Mouse (Mus musculus) gonadal fat pad, adult 2 months (tissue): ENCODE results near the gene Myd88. TPM values are rescaled to one million over a fixed set of nuclear protein-coding genes. Genes with fewer than 3 reads are reported as not detected.

Experiments
- DNase-seq: peaks from one replicate; pipeline ENCODE4 v3.0.0-alpha.2; 2012; ENCODE audit warnings: low read depth
- polyA plus RNA-seq: library from polyadenylated mRNA; depleted of rRNA; stranded (reverse); fragments of >200 nt; gene quantifications from 2 replicates; pipeline ENCODE4 v1.2.3, GENCODE M21; 2012

The Myd88 gene
- polyA plus RNA-seq, 1 experiment = 33.9 TPM

GRCm38 (mm10) chr9:119340212-119340580, 1.0 kb downstream of the Myd88 start:
- no peak for DNase-seq

- no peak for DNase-seq
Observed at GRCm38 (mm10) chr9:119339558-119340211, 1.5 kb downstream of the Myd88 start, which contains the start of gene Acaa1a. Gene Acaa1a, plus strand, starts transcription at chr9:119339676.

DNA sequence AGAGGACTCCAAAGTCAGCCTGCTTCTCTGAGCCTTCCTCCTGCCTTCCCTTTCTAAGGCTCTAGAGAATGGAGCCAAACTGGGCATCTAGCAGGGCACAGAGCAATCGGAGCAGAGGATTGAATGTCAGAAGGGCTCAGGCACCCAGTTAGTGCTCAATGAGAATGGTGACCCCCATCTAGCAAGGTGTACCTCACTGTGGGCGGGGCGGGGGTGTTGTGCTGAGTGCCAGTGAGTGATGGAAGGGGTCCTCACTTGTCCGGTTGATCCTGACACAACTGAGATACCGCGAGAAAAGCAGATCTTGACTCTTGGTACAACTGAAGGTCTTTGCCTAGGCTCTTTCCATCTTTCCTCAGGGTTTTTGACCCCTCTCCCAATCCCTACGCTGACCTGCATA, 2.1 kb downstream of the Myd88 start:
- DNase-seq = no peak

DNA sequence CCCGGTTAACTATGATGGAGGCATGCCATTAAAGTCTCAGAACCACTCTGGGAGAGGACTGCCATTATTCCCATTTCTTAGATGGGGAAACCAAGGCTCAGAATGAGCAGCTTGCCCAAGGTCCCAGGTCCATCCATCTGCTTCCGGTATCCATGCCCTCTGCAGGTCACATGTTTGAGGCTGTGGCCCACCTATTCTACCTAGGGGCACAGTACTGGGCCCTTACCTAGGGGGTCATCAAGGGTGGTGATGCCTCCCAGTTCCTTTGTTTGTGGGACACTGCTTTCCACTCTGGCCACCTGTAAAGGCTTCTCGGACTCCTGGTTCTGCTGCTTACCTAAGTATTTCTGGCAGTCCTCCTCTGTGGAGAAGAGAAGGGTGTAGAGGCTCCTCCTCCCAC, 2.9 kb downstream of the Myd88 start:
- no peak for DNase-seq

- DNase-seq = no peak
Observed at GRCm38 (mm10) chr9:119337842-119338241, 3.4 kb downstream of the Myd88 start.

DNA sequence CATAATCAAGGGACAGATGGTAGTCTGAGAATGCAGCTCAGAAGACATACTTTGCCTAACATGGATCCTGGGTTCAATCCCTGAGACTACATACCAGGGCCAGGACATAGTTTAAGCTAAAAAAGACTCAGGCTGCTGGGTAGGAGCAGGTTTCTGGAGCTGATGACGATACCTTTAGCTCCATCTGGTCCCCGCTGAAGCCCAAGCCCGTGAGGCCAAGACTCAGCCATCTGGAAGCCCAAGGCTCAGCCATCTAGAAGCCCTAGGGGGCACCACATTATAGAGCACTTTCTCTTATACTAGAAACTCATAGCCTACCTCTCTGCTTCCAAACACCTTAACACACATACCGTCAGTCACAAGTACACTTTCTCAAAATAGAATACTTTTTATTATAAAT, 5.6 kb downstream of the Myd88 start:
- DNase-seq = no peak

GRCm38 (mm10) chr9:119334834-119335233, 6.4 kb downstream of the Myd88 start:
- no peak for DNase-seq

DNA sequence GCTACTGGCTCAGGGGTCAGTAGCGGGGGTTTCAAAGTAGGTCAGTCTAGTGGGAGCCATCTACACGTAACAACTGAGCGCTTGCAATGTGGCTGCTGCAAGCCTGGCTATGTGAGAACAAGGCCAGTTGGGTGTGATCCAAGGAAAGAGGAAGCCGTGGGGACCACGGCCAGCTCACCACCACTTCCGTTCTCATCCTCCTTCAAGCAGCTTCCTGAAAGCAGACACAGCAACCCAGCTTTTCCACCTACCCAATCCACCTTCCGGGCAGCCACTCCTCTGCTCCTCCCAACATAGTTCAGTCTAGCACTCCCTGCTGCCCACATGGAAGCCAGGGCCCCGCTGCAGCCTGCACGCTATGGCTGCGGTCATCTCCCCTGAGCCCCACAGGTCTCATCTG, 6.9 kb downstream of the Myd88 start:
- no peak for DNase-seq

DNA sequence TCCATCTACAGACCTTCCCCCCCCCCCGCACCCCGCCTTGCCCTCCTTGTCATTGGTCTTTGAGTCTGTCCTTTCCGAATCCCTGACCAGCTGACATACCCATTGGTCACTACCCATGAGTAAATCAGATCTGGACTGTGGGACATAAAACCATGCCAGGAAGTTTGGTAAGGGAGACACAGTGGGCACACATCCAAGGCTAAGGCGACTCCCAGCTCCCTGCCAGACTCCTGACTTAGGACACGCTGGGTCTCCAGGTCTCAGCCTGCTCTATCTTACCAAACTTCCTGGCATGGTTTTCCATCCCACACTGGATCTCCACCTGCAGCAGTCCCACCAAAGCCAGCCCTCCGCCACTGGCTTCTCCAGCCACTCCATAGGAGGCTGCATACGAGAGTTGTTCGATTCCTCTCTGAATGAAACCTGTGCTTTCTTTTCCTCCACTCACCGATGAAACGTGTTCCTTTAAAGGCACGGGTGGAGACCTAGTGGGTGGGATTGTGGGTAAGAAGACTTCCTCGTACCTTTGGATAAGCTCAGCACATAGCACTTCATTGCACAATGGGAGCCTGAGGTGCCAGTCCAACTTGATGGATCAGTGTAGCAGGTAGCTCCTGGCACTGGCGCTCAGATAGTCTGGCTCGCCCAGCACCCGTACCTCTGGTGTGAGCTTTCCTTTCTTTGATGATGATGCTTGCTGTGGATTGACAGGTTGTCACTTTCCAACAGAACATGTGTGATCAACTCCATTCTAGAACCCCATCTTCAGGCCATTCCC, 10.8 kb downstream of the Myd88 start:
- peak; percentile 99 for DNase-seq

DNA sequence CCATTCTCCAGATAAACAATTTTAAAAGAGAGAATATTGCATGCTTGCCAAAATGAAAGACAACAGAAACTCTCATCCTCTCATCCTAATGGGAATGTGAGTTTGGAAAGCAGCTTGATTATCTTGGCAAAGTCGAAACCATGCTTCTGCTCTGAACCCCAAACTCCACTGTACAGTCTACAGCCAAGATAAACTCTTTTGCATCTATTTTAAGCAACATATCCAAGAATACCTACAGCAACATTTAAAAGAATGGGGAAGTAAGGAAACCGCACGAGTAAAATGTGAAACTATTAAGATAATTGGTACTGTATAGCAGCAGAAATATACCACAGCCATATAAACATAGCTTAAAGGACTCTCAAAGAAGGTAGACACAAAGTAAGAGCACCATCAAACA, 12.7 kb downstream of the Myd88 start:
- DNase-seq = peak; percentile 79

DNA sequence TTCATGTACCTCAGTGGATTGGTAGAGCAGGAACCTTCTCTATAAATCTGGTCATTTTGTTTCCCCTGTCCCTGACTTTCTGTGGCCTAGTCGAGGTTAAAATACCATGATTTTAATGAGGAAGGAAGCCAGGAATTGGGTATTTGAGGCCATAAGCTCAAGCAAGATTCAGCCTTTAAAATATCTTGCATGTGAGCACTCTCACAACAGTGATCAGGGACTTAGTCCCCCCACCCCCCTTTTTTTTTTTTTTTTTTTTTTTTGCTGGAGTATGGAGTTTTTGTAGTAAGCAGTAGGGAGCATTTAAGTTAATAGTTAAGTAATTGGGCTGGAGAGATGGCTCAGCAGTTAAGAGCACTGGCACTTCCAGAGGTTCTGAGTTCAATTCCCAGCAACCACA, 17.1 kb downstream of the Myd88 start:
- no peak for DNase-seq

- no peak for DNase-seq
Observed at GRCm38 (mm10) chr9:119323260-119323645, 18.0 kb downstream of the Myd88 start.

DNA sequence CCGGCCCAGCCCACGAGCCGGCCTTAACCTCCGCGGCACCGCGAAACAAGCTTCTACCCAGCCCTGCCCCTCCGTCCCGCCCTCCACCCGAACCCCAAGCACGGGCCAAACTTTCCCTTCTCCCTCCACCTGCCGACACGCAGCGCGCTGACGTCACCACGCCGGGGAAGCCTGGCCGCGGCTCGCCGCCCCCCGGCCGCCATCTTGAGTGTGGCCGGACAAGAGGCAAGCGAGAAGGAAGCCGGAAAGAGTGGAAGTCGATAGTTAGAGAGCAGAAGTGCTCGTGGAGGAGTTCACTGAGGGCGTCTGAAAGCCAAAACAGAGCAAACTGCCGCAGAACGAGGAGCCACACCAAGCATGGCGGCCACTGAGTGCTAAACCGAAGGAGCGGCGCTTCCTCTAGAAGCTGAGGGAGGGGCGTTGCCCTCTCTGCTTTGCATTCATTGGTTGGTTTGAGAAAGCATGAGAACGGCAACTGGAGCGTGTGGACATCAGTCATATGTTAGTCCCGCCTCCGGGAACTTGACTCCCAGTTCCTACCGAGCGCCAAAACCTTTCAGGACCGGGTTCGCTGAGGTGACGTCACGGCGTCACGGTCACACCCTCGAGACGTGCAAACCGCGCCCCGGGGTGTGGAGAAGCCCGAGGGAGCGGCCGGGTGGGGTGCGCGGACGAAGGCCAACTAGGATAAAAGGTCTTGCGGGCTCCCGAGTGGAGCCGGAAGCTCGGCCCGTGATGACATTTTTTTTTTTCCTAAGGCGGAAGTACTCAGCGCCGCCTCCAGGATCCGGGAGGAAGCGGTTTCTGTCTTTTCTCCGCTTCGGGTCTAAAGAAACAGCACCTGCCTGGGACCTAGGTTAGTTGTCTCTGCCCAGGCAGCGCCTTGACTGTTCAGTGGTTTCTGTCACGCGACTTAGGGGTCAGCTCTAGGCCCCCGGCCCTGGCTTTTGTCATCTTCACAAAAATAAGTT, 18.6 kb downstream of the Myd88 start, which contains the start of gene Oxsr1:
TSS of gene Oxsr1 (minus strand) at position 139 of the 971 bp plus-strand sequence.
- DNase-seq = peak; percentile 94

DNA sequence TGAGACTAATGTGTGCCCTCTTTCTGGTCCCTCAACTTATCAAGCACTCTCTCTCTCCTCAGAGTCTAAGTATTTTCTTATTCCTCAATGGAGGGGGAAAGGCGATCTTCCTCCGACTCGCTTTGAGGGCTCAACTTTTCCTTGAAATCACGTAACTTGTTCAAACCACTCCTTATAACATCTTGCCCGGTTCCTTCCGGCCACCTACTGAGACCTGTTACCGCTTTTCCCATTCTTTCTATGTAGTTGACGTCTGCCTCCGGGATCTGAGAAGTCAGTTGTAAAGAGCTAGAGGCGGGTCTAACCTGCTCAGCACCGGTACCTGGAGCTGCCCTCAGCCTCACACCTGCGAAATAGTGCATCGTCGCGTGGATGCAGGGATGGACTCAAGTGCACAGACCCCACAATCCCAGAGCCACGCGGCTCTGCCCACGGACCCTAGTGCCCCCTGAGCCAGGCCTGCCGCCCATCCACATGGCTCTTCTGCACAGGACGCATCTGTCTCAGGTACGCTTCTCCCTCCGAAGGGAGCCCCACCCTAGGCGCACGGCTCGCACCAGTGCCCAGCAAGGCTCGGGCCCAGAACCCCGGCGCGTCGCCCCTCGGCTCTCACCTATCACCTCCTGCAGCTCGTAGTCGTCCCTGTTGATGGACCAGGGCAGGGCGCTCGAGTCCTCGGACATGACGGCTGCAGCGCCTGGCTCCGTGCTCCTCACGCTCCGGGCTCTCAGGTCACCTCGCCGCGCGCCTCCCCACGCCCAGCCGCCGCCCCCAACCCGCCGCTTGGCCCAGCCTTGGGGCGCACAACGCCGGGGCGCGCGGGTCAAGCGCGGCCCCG, 19.6 kb downstream of the Myd88 start:
- DNase-seq = no peak

DNA sequence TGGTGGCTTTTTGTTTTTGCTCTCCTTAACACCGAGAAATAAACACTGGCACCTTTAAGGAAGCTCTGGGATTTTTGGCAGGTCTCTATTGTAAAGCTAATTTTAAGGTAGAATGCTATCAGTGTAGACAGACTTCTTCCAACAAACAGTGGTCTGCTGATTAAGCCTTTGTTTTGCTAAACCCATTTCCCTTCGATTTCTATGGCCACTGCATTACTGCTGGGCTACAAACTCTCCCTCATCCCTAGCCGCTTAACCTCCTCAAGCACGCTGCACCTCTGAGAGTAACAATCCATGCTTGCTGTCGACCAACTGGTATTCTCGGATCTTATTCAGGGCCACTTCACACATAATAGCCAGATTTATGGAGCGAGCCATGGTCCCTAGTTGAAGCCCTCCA, 20.3 kb downstream of the Myd88 start:
- DNase-seq = no peak

GRCm38 (mm10) chr9:119320446-119320845, 20.8 kb downstream of the Myd88 start:
- DNase-seq = no peak

DNA sequence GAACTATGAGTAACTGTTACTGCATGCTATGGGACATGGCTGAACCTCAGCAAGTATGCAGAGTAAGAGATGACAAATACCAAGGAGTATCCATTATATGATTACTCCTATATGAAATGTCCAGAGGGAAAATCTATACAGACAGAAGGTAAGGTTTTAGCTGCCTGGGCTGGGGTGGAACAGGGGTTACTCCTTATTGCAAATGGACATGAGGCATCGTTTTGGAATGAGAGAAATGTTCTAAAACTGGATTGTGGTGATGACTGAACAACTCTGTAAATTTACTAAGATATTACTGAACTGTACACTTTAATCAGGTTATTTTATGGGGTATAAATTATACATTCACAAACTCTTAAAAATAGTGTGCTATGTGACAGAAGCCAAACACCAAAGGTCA, 22.3 kb downstream of the Myd88 start:
- DNase-seq = no peak

DNA sequence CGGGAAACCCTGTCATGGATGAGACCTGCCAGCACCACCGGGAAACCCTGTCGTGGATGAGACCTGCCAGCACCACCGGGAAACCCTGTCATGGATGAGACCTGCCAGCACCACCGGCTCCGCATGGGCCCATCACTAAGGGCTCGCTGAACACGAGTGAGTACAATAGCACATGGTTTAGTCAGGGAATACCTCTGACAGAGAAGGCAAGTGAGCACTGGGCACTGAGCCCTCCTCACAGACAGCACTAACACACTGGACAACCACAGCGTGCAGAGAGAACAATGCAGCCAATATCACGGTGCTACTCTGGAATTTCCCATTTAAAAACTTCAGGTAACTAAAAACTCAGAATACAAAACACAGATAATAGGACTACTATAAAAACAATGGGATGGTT, 28.1 kb downstream of the Myd88 start:
- no peak for DNase-seq

DNA sequence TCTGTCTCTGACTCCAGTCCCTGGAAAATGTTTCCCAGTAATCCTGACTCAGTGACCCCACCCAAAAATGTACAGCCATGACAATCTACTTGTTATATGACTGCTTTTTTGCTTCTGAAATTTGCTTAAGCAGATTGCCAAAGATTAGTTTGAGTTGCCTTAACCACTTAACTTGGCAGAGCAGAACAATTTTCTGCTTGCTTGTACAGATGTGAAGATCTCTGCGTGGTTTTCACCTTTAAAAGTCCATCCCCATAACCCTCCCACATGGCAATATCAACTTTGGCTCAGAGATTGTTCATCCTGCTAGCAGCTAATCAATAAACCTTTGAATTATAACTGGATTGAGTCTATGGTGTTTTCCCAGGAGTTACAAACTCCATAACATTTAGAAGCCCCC, 32.1 kb downstream of the Myd88 start:
- no peak for DNase-seq

GRCm38 (mm10) chr9:119305863-119306262, 35.3 kb downstream of the Myd88 start:
- DNase-seq = no peak

DNA sequence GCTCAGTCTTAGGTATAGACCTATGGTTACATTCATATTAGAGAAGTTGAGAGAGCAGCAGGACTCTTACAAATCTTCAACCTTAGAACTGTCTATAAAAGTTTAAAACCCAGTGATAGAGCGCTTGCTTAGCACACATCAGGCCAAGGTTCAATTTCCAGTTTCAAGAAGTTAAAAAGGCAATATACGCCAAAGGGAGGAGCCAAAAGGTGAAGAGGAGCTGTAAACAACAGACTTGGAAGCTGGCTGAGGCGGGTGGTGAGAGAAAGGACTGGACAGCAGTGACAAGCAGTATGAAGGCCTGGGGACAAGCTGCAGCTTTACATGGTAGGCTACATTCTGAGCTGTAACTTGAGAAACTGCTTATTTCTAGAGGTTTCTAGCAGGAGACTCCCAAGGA, 42.6 kb downstream of the Myd88 start:
- DNase-seq = no peak
